Mouse (Mus musculus) heart, adult 2 months (tissue): ENCODE measurements at regions not wholly inside any gene's neighbourhood (a gene's known extent, or its start where the extent isn't known, plus 50 kb on each side); places are given as distances from the start of the nearest gene placed in this dataset.
"Not testable (repeated sequence)": the region's sequence is repeated elsewhere in the genome, so short reads cannot be mapped to it uniquely, and the experiment has no call there.

Experiments
- DNase-seq, 2 experiments: peaks; one replicate each; pipeline ENCODE4 v3.0.0; 2021
- H3K27ac ChIP-seq: fragments of 200-600 bp; 2 replicates; pipeline ENCODE4 v1.8.1; 2022
- H3K27me3 ChIP-seq: fragments of 200-500 bp; 2 replicates; pipeline ENCODE4 v1.6.1; 2012; ENCODE audit warnings: mild to moderate bottlenecking, low read length, inconsistent platforms, mixed read lengths; ENCODE audit not compliant: control insufficient read depth, insufficient read depth
- H3K36me3 ChIP-seq: fragments of 200-500 bp; 2 replicates; pipeline ENCODE4 v1.6.1; 2012; ENCODE audit warnings: low read length, inconsistent platforms; ENCODE audit not compliant: control insufficient read depth, insufficient read depth
- H3K4me1 ChIP-seq: fragments of 200-500 bp; 2 replicates; pipeline ENCODE4 v1.6.1; 2011; ENCODE audit warnings: low read length; ENCODE audit not compliant: control insufficient read depth, insufficient read depth
- H3K4me3 ChIP-seq: fragments of 200-600 bp; 2 replicates; pipeline ENCODE4 v1.8.1; 2022
- H3K79me2 ChIP-seq: fragments of 200-500 bp; replicated peaks from 2 replicates; pipeline ENCODE4 v1.6.1; 2012; ENCODE audit warnings: mild to moderate bottlenecking, inconsistent platforms, low read length, moderate library complexity, mixed read lengths; ENCODE audit not compliant: control insufficient read depth, insufficient read depth
- H3K9ac ChIP-seq: fragments of 200-500 bp; 2 replicates; pipeline ENCODE4 v1.6.1; 2012; ENCODE audit warnings: low read depth, mild to moderate bottlenecking, control low read depth, inconsistent platforms, low read length, mixed read lengths
- WGBS: fragments of 180-500 bp; shearing (Covaris S2); methylation state at CpG from one replicate; pipeline ENCODE4 v1.1.7; 2018; 5-methylcytosine and 5-hydroxymethylcytosine counted together
- intact Hi-C: fragments of 180-260 bp; cut with DNase I; formaldehyde crosslinking; loops from one replicate; pipeline ENCODE4 v1.15.1; 2025

GRCm38 (mm10) chr19:3083438-3083837 is 199.3 kb upstream of the Mrpl21 start:
- H3K9ac ChIP-seq, H3K4me1 ChIP-seq: not testable (repeated sequence)

GRCm38 (mm10) chr19:3091771-3092170 is 190.9 kb upstream of the Mrpl21 start:
- DNase-seq, H3K4me3 ChIP-seq, H3K9ac ChIP-seq, intact Hi-C loops, H3K79me2 ChIP-seq, H3K27ac ChIP-seq, H3K27me3 ChIP-seq, H3K36me3 ChIP-seq, H3K4me1 ChIP-seq: not testable (repeated sequence)
- 71% methylated on average over 5 of the region's 5 CpGs for WGBS

More at GRCm38 (mm10) chr19:3083438-3083837, 199.3 kb upstream of the Mrpl21 start:
- peak overlapping the region; percentile 61 for H3K27ac ChIP-seq
- 58% methylated on average over 27 of the region's 27 CpGs for WGBS
- intact Hi-C loops, H3K79me2 ChIP-seq, H3K27me3 ChIP-seq, H3K36me3 ChIP-seq: not testable (repeated sequence)
- peak overlapping the region; percentile 31 for H3K4me3 ChIP-seq
- DNase-seq: peak; percentile 29 to 45
